Mouse (Mus musculus): ENCODE data around the gene Ngly1. TPM values are rescaled to one million over a fixed set of nuclear protein-coding genes. Genes with fewer than 3 reads are reported as not detected.
"Not testable (repeated sequence)": the region's sequence is repeated elsewhere in the genome, so short reads cannot be mapped to it uniquely, and the experiment has no call there.

Gene Ngly1
- polyA plus RNA-seq, 1 experiment from 2014 or later: 36.7 TPM

DNA sequence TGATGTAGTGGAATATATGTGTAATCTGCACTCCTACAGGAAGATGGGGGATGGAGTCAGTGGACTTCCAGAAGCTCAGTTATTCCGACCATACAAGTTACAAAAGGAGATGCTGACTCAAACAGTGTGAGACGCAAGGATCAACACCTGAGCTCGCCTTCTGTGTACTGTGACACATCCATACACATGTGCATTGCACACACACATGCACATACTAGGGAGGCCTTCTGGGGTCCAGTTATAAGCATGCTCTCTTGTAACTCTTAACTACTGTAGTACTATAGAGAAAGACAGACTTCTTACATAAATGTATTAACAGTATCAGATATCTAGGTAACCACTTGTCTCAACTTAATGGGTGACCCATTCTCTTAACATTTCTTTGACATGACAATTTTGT, 24.6 kb downstream of the Ngly1 start:
- Histone ChIP-seq H3K27me3 (replicated peaks) (no peaks in the 10 kb centered on the region), H3K4me3 (replicated peaks) (no peak overlapping the region), H3K27ac (no peak overlapping the region), H3K9me3 (no peaks in the 10 kb centered on the region), H3K36me3 (no peaks in the 10 kb centered on the region), H3K9ac (no peak overlapping the region), H3K4me1 (replicated peaks) (no peaks in the 10 kb centered on the region), H3K4me2 (replicated peaks) (no peak overlapping the region)
- 83% methylated on average over 3 of the region's 3 CpGs for WGBS
- ATAC-seq: no peak

- Histone ChIP-seq H3K27me3 (replicated peaks) (no peaks in the 10 kb centered on the region), H3K27ac (no peak overlapping the region), H3K9ac (no peak overlapping the region), H3K4me1 (replicated peaks) (no peaks in the 10 kb centered on the region), H3K36me3 (no peaks in the 10 kb centered on the region), H3K9me3 (no peaks in the 10 kb centered on the region), H3K4me2 (replicated peaks) (no peak overlapping the region), H3K4me3 (replicated peaks) (no peak overlapping the region)
- 70% methylated on average over 4 of the region's 4 CpGs for WGBS
- ATAC-seq: no peak
Measured at GRCm38 (mm10) chr14:16279196-16279595, 30.1 kb downstream of the Ngly1 start.

DNA sequence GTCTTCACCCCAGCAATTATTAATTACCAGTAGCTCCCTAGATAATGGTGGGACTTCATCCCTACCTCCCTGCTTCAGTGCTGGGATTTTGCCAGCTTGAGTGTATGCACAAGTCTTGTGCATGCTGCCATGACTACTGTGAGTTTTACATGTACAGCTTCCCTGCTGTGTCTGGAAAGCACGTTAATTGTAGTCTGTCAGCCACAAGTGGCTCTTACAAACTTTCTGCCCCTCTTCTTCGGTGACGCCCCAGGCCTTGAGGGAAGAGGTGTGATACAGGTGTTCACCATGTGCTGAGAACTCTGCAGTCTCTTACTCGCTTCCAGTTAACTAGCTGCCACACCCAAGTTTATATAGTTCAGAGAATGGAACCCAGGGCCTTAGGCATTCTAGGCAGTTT, 34.9 kb downstream of the Ngly1 start:
- Histone ChIP-seq H3K4me2 (replicated peaks) (no peak overlapping the region), H3K36me3 (no peaks in the 10 kb centered on the region)

GRCm38 (mm10) chr14:16292371-16292770, 43.3 kb downstream of the Ngly1 start:
- Histone ChIP-seq H3K27ac (no peak overlapping the region), H3K36me3 (0 out of 2 replicates have a peak, but pooled peaks cover 3% of the 10 kb centered on the region), H3K9ac (no peak overlapping the region), H3K9me3 (no peaks in the 10 kb centered on the region), H3K27me3 (replicated peaks) (no peaks in the 10 kb centered on the region), H3K4me3 (replicated peaks) (no peak overlapping the region), H3K4me1 (replicated peaks) (no peaks in the 10 kb centered on the region), H3K4me2 (replicated peaks) (no peak overlapping the region)
- WGBS: 49% methylated on average over 1 of the region's 1 CpGs
- ATAC-seq: no peak

More for the DNA sequence above, 34.9 kb downstream of the Ngly1 start:
- H3K9ac ChIP-seq: no peak overlapping the region
- no peak overlapping the region for H3K4me3 ChIP-seq (replicated peaks)
- H3K4me1 ChIP-seq (replicated peaks): no peaks in the 10 kb centered on the region
- no peaks in the 10 kb centered on the region for H3K9me3 ChIP-seq
- ATAC-seq: no peak
- 82% methylated on average over 4 of the region's 4 CpGs for WGBS
- H3K27me3 ChIP-seq (replicated peaks): no peaks in the 10 kb centered on the region
- no peak overlapping the region for H3K27ac ChIP-seq

- H3K27me3 ChIP-seq (replicated peaks): no peaks in the 10 kb centered on the region
- H3K4me1 ChIP-seq (replicated peaks): no peaks in the 10 kb centered on the region
- H3K36me3 ChIP-seq: 0 out of 2 replicates have a peak, but pooled peaks cover 3% of the 10 kb centered on the region
- no peak overlapping the region for H3K27ac ChIP-seq
- no peak overlapping the region for H3K4me3 ChIP-seq (replicated peaks)
- H3K9me3 ChIP-seq: no peaks in the 10 kb centered on the region
- ATAC-seq: no peak
- no peak overlapping the region for H3K4me2 ChIP-seq (replicated peaks)
- H3K9ac ChIP-seq: no peak overlapping the region
Measured at GRCm38 (mm10) chr14:16293015-16293414, 43.9 kb downstream of the Ngly1 start.

DNA sequence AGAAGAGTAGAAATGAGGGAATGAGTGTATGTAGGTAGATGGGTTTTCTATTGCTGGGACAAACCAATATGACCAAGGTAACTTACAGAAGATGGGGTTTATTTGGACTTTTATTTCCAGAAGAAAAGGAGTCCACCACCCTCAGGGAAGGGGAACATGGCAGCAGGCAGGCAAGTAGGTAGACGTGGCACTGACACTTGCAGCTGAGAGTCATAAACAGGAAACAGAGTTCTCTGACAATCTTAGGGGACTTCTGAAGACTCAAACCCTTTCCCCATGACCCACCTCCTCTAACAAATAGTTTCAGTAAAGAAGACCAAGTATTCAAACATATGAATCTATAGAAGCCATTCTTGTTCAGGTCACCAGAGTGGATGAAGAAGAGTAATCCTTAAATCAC, 44.8 kb downstream of the Ngly1 start:
- Histone ChIP-seq H3K27me3 (replicated peaks) (no peaks in the 10 kb centered on the region), H3K9me3 (no peaks in the 10 kb centered on the region), H3K4me1 (replicated peaks) (no peaks in the 10 kb centered on the region), H3K4me2 (replicated peaks) (no peak overlapping the region), H3K27ac (no peak overlapping the region), H3K9ac (no peak overlapping the region), H3K4me3 (replicated peaks) (no peak overlapping the region), H3K36me3 (0 out of 2 replicates have a peak, but pooled peaks cover 3% of the 10 kb centered on the region)
- ATAC-seq: no peak
- 77% methylated on average over 1 of the region's 1 CpGs for WGBS

GRCm38 (mm10) chr14:16296816-16297468, 47.9 kb downstream of the Ngly1 start:
- no peak for ATAC-seq
- H3K4me2 ChIP-seq (replicated peaks): no peak overlapping the region
- WGBS: 65% methylated on average over 2 of the region's 2 CpGs
- H3K36me3 ChIP-seq: 0 out of 2 replicates have a peak, but pooled peaks cover 1% of the 10 kb centered on the region
- H3K27ac ChIP-seq: no peak overlapping the region
- H3K4me3 ChIP-seq (replicated peaks): no peak overlapping the region
- no peaks in the 10 kb centered on the region for H3K9me3 ChIP-seq
- H3K4me1 ChIP-seq (replicated peaks): no peaks in the 10 kb centered on the region
- H3K27me3 ChIP-seq (replicated peaks): no peaks in the 10 kb centered on the region
- no peak overlapping the region for H3K9ac ChIP-seq

GRCm38 (mm10) chr14:16301735-16302134, 52.7 kb downstream of the Ngly1 start:
- Histone ChIP-seq H3K9me3 (no peaks in the 10 kb centered on the region), H3K36me3 (no peaks in the 10 kb centered on the region), H3K27me3 (replicated peaks) (no peaks in the 10 kb centered on the region), H3K9ac (no peak overlapping the region), H3K4me2 (replicated peaks) (no peak overlapping the region), H3K4me1 (replicated peaks) (no peaks in the 10 kb centered on the region), H3K27ac (no peak overlapping the region), H3K4me3 (replicated peaks) (no peak overlapping the region)
- WGBS: 94% methylated on average over 5 of the region's 5 CpGs
- ATAC-seq: no peak

- Histone ChIP-seq H3K9ac (no peak overlapping the region), H3K4me2 (replicated peaks) (no peak overlapping the region), H3K27ac (no peak overlapping the region), H3K4me3 (replicated peaks) (no peak overlapping the region), H3K4me1 (replicated peaks) (no peaks in the 10 kb centered on the region), H3K36me3 (no peaks in the 10 kb centered on the region), H3K27me3 (replicated peaks) (no peaks in the 10 kb centered on the region), H3K9me3 (no peaks in the 10 kb centered on the region)
- no peak for ATAC-seq
- whole genome bisulfite sequencing: 47% methylated on average over 1 of the region's 1 CpGs
Measured at GRCm38 (mm10) chr14:16302688-16303087, 53.6 kb downstream of the Ngly1 start.

GRCm38 (mm10) chr14:16310791-16311190, 61.7 kb downstream of the Ngly1 start:
- H3K4me3 ChIP-seq (replicated peaks): no peak overlapping the region
- H3K27me3 ChIP-seq (replicated peaks): no peaks in the 10 kb centered on the region
- no peak overlapping the region for H3K4me2 ChIP-seq (replicated peaks)
- H3K4me1 ChIP-seq (replicated peaks): peaks cover 8% of the 10 kb centered on the region; the same call in 1 of the 2 replicates
- no peak for ATAC-seq
- no peak overlapping the region for H3K27ac ChIP-seq
- H3K36me3 ChIP-seq: no peaks in the 10 kb centered on the region
- no peak overlapping the region for H3K9ac ChIP-seq
- H3K9me3 ChIP-seq: no peaks in the 10 kb centered on the region
- WGBS: 42% methylated on average over 6 of the region's 6 CpGs

DNA sequence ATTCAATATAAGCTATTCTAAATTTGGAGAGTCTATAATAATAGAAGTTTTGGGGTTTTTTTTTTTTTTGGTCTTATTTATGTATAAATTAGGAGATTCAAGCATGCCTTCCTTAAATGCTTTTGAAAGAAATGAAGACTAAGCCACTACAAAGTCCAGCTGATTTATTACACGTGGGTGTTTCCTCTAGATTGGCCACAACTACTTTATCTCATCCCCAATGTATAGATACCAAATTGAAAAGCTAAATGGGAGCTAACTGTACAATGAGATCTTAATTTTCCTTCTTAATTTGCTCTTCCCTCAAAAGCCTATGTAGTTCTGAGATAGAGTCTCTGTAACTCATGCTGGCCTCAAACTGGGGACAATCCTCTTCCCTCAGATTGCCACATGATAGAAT, 63.5 kb downstream of the Ngly1 start:
- peaks cover 8% of the 10 kb centered on the region; the same call in 1 of the 2 replicates for H3K4me1 ChIP-seq (replicated peaks)
- H3K36me3 ChIP-seq: no peaks in the 10 kb centered on the region
- H3K27ac ChIP-seq: no peak overlapping the region
- whole genome bisulfite sequencing: 59% methylated on average over 1 of the region's 1 CpGs
- H3K27me3 ChIP-seq (replicated peaks): no peaks in the 10 kb centered on the region
- H3K4me2 ChIP-seq (replicated peaks): no peak overlapping the region
- H3K9me3 ChIP-seq: no peaks in the 10 kb centered on the region
- no peak overlapping the region for H3K4me3 ChIP-seq (replicated peaks)
- ATAC-seq: peak; percentile 46
- no peak overlapping the region for H3K9ac ChIP-seq

DNA sequence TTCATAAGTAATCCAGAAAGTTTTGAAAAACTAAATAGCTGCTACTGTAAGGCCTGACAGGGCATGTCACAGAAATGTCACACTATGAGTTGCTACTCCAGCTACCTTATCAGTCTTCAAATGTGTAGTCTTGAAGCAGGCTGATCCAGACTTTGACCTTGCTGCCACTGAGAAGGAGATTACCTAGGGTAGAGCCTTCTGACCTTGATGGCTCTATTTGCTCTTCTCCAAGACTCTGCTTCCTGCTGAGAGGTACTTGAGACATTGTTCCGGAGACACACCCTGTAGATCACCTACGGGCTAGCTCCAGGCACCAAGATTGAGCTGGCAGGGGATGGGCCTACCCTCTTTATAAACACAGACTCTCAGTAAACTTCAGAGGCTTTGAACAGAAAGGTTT, 64.0 kb downstream of the Ngly1 start:
- not testable (repeated sequence) for H3K27me3 ChIP-seq (replicated peaks); H3K4me1 ChIP-seq (replicated peaks); H3K4me3 ChIP-seq (replicated peaks); H3K36me3 ChIP-seq; H3K9ac ChIP-seq; H3K4me2 ChIP-seq (replicated peaks); H3K9me3 ChIP-seq
- H3K27ac ChIP-seq: peak overlapping the region; percentile 51
- WGBS: 50% methylated on average over 2 of the region's 2 CpGs
- ATAC-seq: peak; percentile 93

DNA sequence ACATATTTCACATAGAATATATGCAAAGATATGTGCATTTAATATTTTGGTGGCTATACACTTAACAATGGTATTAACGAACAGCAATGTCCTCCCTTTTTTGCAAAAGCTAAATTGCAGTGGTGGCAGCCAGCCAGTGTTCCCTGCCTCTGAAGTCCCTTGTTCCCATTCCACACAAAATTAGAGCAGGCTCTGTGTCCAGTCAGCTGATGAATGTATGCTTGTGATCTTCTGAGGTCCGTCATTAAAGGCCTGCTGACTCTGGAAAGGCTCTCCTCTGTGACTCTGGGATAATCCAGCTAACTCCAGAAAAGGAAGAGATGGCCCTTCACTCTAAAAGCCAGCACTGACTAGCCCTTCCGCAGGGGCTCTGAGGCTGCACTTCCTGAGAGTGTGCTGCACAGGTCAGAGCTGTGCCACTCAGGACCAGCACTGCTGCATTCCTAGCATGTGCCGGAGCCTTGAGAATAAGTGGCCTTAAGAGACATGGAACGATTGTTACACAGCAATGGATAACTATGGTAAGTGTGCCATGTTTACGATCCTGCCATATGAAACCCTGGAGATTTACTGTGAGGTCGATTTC, 64.9 kb downstream of the Ngly1 start:
- Histone ChIP-seq H3K9ac (no peak overlapping the region), H3K4me1 (replicated peaks) (peaks cover 8% of the 10 kb centered on the region; the same call in 1 of the 2 replicates), H3K4me3 (replicated peaks) (no peak overlapping the region), H3K4me2 (replicated peaks) (no peak overlapping the region), H3K9me3 (no peaks in the 10 kb centered on the region), H3K36me3 (no peaks in the 10 kb centered on the region), H3K27ac (peak overlapping the region; percentile 58; the same call in 1 of the 2 replicates), H3K27me3 (replicated peaks) (no peaks in the 10 kb centered on the region)
- WGBS: 48% methylated on average over 7 of the region's 7 CpGs
- peak; percentile 35; the same call in 1 of the 2 replicates for ATAC-seq

Data from intestine, embryonic 15.5 days (tissue).